Mouse (Mus musculus) neutrophil, adult 65 days (primary cell): ENCODE measurements around the gene Tmprss12. TPM values are rescaled to one million over a fixed set of nuclear protein-coding genes. Genes with fewer than 3 reads are reported as not detected.

ENCODE experiments used
- total RNA-seq: library from RNA; stranded (reverse); gene quantifications from 2 replicates; pipeline ENCODE4 v1.2.4, GENCODE M21; 2023

Gene Tmprss12
- total RNA-seq, result not detected in 2 replicates

DNA sequence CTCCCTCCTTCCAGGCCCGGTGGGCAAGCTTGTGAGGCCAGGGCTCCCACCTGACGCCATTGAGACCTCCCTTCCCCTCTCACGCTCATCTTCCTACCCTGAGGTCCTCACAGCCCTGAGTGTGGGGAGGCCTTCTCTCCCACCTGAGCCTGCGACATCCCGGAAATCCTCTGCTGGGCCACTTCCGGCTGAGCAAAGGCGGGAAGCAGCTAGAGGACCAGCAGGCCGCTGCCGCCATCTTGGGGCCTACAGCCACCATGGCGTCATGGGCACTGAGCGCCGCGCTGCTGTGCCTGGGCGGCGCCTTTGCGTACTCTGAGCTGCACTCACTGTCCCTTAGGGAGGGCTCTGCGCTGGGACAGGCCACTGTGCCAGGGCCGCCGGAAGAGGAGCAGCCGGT is at the start of gene Tmprss12:
TSS of gene Tmprss12 (plus strand) at position 212 of the 400 bp plus-strand sequence.

DNA sequence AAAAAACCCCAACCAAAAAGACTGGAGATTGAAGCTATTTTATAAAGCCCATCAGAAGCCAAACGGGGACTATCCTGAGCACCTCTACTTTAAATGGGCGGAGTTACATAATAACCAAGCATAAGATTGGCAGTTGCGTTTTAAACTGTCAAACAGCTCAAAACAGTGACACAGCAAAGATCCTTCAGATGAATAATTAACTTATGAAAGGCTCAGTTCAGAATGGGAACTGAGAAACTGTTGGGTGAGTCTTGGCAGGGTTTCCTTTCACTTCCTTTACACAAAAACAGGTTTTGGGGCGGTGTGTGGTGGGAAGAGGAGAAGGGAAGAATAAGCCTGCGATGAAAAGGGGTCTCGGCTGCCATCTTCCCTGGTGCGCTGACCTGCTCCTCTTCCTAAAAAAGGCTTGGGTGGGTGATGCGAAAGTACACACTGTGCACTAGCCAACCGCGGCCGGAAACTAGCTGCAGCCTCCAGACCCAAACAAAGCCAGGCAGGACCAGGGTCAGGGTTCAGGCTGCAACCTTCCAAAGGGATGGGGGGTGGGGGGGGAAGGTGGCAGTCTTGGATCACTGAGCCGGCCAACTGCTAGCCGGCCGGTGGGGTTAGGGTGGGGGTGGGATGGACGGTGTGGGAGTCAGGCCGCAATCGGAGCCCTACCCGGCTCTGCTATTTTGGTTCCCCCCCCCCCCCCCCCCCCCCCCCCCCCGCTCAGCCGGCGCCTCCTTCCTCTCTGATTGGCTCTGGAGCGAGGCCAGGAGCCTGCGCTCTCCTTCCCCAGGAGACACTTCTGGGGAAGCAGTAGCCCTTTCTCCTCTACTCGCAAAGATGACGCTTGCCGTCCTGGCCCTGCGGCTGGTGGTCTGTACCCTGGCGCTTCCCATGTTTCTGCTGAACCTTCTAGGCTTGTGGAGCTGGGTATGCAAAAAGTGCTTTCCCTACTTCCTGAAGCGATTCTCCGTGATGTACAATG is 23.7 kb downstream of the Tmprss12 start, which contains the start of gene Mettl7a1:
TSS of gene Mettl7a1 (plus strand) at position 122 of the 973 bp plus-strand sequence.

GRCm38 (mm10) chr15:100334629-100335028 is 54.0 kb downstream of the Tmprss12 start, which contains the start of gene Mettl7a3:
Mettl7a3 (plus strand) TSS chr15:100334929.

Other genes starting within 250 kb of the Tmprss12 start
- 26.0 and 43.2 TPM in 2 replicates for gene Dip2b, start 242.2 kb upstream of the Tmprss12 start, total RNA-seq
- gene Atf1, start 53.0 kb upstream of the Tmprss12 start, total RNA-seq, result 103 and 113 TPM in 2 replicates
- gene Mettl7a1, start 23.3 kb downstream of the Tmprss12 start, total RNA-seq, result 24.9 and 30.9 TPM in 2 replicates
- not detected in 2 replicates for gene Mettl7a3, start 54.1 kb downstream of the Tmprss12 start, total RNA-seq
- not detected in 2 replicates for gene Methig1, start 72.3 kb downstream of the Tmprss12 start, total RNA-seq
- gene Mettl7a2, start 72.4 kb downstream of the Tmprss12 start, total RNA-seq, result 0.70 and 1.5 TPM in 2 replicates
- gene Higd1c, start 83.7 kb downstream of the Tmprss12 start, total RNA-seq, result not detected in 2 replicates
- gene Gm5475, start 141.3 kb downstream of the Tmprss12 start, total RNA-seq, result not detected in 2 replicates
- 6.9 and 11.2 TPM in 2 replicates for gene Slc11a2, start 144.2 kb downstream of the Tmprss12 start, total RNA-seq
- gene Letmd1, start 188.2 kb downstream of the Tmprss12 start, total RNA-seq, result 8.0 and 11.0 TPM in 2 replicates
- 0.79 and 1.2 TPM in 2 replicates for gene Csrnp2, start 214.7 kb downstream of the Tmprss12 start, total RNA-seq